Mouse (Mus musculus) heart, adult 2 months (tissue): ENCODE measurements around the gene Arhgap42. TPM values are rescaled to one million over a fixed set of nuclear protein-coding genes. Genes with fewer than 3 reads are reported as not detected.

Source experiments
- DNase-seq, 2 experiments: peaks; one replicate each; pipeline ENCODE4 v3.0.0; 2021
- H3K27ac ChIP-seq: fragments of 200-600 bp; 2 replicates; pipeline ENCODE4 v1.8.1; 2022
- H3K27me3 ChIP-seq: fragments of 200-500 bp; 2 replicates; pipeline ENCODE4 v1.6.1; 2012; ENCODE audit warnings: mild to moderate bottlenecking, low read length, inconsistent platforms, mixed read lengths; ENCODE audit not compliant: control insufficient read depth, insufficient read depth
- H3K36me3 ChIP-seq: fragments of 200-500 bp; 2 replicates; pipeline ENCODE4 v1.6.1; 2012; ENCODE audit warnings: low read length, inconsistent platforms; ENCODE audit not compliant: control insufficient read depth, insufficient read depth
- H3K4me1 ChIP-seq: fragments of 200-500 bp; 2 replicates; pipeline ENCODE4 v1.6.1; 2011; ENCODE audit warnings: low read length; ENCODE audit not compliant: control insufficient read depth, insufficient read depth
- H3K4me3 ChIP-seq: fragments of 200-600 bp; 2 replicates; pipeline ENCODE4 v1.8.1; 2022
- H3K79me2 ChIP-seq: fragments of 200-500 bp; replicated peaks from 2 replicates; pipeline ENCODE4 v1.6.1; 2012; ENCODE audit warnings: mild to moderate bottlenecking, inconsistent platforms, low read length, moderate library complexity, mixed read lengths; ENCODE audit not compliant: control insufficient read depth, insufficient read depth
- H3K9ac ChIP-seq: fragments of 200-500 bp; 2 replicates; pipeline ENCODE4 v1.6.1; 2012; ENCODE audit warnings: low read depth, mild to moderate bottlenecking, control low read depth, inconsistent platforms, low read length, mixed read lengths
- CTCF ChIP-seq: fragments of 200-600 bp; IDR thresholded peaks from 2 replicates; pipeline ENCODE4 v1.8.1; 2022; ENCODE audit warnings: antibody characterized with exemption, mild to moderate bottlenecking, moderate library complexity
- EP300 ChIP-seq: fragments of 200-500 bp; IDR thresholded peaks from 2 replicates; pipeline ENCODE4 v1.6.1; 2011; ENCODE audit warnings: low read depth, low read length, control low read depth; ENCODE audit not compliant: insufficient read depth
- POLR2A ChIP-seq: fragments of 200-500 bp; IDR thresholded peaks from 2 replicates; pipeline ENCODE4 v1.6.1; 2011; ENCODE audit warnings: mild to moderate bottlenecking, low read depth, low read length, control low read depth; ENCODE audit not compliant: insufficient read depth
- WGBS: fragments of 180-500 bp; shearing (Covaris S2); methylation state at CpG from one replicate; pipeline ENCODE4 v1.1.7; 2018; 5-methylcytosine and 5-hydroxymethylcytosine counted together
- intact Hi-C: fragments of 180-260 bp; cut with DNase I; formaldehyde crosslinking; loops from one replicate; pipeline ENCODE4 v1.15.1; 2025
- polyA plus RNA-seq: library from polyadenylated mRNA; depleted of rRNA; stranded (reverse); fragments of >200 nt; gene quantifications from 2 replicates; pipeline ENCODE4 v1.2.3, GENCODE M21; 2012
- total RNA-seq, 2 experiments: library from RNA; stranded (reverse); gene quantifications; 2 replicates each; pipeline ENCODE4 v1.2.3; 2021

Arhgap42 gene
- total and polyA plus RNA-seq, 3 experiments: 1.7 to 8.3 (median 8.0) TPM

DNA sequence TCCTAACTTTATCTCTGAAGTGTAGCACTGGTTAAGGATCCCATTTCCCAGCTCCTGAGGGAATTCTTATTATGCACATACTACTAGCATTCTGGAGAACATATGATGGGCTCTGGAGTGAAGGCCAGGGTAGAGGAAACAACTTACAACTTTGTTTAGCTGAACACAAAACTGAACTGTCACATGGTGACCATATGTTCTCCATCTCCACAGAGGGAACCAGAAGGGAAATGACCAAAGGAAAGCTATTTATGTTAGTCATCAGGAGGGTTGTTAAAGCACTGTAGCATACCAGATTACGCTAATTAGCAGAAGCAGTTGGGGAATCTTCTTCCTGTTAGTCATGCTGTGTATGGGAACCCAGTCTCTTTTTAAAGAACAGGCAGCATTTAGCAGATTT, 145.8 kb downstream of the Arhgap42 start:
- no peak for TF ChIP-seq POLR2A
- TF ChIP-seq CTCF: no peak
- TF ChIP-seq EP300: no peak
- no peaks in the 10 kb centered on the region for H3K27me3 ChIP-seq
- no peak overlapping the region for H3K4me3 ChIP-seq
- DNase-seq: no peak
- no peaks in the 10 kb centered on the region for H3K4me1 ChIP-seq
- no peaks in the 10 kb centered on the region for H3K79me2 ChIP-seq
- no peak overlapping the region for H3K9ac ChIP-seq
- no peak overlapping the region for H3K27ac ChIP-seq
- intact Hi-C loops: no loop called here
- H3K36me3 ChIP-seq: no peaks in the 10 kb centered on the region
- 50% methylated on average over 1 of the region's 1 CpGs for WGBS

DNA sequence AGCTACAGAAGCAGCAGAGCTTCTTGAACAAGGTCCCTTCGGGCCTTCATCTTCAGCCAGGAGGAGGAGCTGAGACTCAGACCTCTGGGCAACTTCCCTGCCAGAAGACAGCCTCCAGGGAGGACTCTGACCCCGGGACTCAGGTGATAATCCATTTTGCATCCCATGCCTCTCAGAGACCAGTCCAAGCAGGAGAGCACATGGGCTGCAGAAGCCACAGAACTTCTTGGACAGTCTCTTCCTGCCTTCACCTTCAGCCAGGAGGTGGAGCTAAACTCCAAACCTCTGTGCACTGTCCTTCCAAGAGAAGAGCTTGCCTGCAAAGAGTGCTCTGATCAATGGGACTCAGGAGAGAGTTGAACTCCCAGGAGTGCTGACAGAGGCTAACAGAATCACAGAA, 155.5 kb downstream of the Arhgap42 start:
- WGBS: 50% methylated on average over 2 of the region's 2 CpGs
- Histone ChIP-seq H3K79me2 (no peaks in the 10 kb centered on the region), H3K36me3 (no peaks in the 10 kb centered on the region), H3K9ac (no peak overlapping the region), H3K4me1 (no peaks in the 10 kb centered on the region), H3K4me3 (no peak overlapping the region), H3K27ac (no peak overlapping the region), H3K27me3 (no peaks in the 10 kb centered on the region)
- intact Hi-C loops: loop anchor here (10.0 kb wide), 1 partner anchor 291 kb away; no protein-coding TSS in a partner anchor
- peak; percentile 26 to 39 for DNase-seq
- peak; percentile 67 for TF ChIP-seq CTCF
- TF ChIP-seq EP300: no peak
- TF ChIP-seq POLR2A: no peak

GRCm38 (mm10) chr9:9052920-9053319, 186.0 kb downstream of the Arhgap42 start:
- Histone ChIP-seq H3K27ac (no peak overlapping the region), H3K4me1 (no peaks in the 10 kb centered on the region; the same call in 1 of the 2 replicates), H3K79me2 (no peaks in the 10 kb centered on the region), H3K27me3 (no peaks in the 10 kb centered on the region), H3K36me3 (no peaks in the 10 kb centered on the region), H3K4me3 (no peak overlapping the region), H3K9ac (no peak overlapping the region)
- DNase-seq: no peak
- TF ChIP-seq CTCF (no peak), POLR2A (no peak), EP300 (no peak)
- intact Hi-C loops: loop anchor here (5.0 kb wide), 1 partner anchor 184 kb away; the partner anchor contains the start of gene Arhgap42

GRCm38 (mm10) chr9:9051184-9051583, 187.7 kb downstream of the Arhgap42 start:
- intact Hi-C loops: loop anchor here (5.0 kb wide), 1 partner anchor 186 kb away; the partner anchor contains the start of gene Arhgap42
- no peak overlapping the region for H3K4me3 ChIP-seq
- H3K79me2 ChIP-seq: no peaks in the 10 kb centered on the region
- H3K9ac ChIP-seq: no peak overlapping the region
- H3K4me1 ChIP-seq: no peaks in the 10 kb centered on the region; the same call in 1 of the 2 replicates
- H3K27ac ChIP-seq: no peak overlapping the region
- WGBS: 50% methylated on average over 5 of the region's 5 CpGs
- H3K27me3 ChIP-seq: no peaks in the 10 kb centered on the region
- TF ChIP-seq CTCF (peak; percentile 66), EP300 (no peak), POLR2A (no peak)
- H3K36me3 ChIP-seq: no peaks in the 10 kb centered on the region
- DNase-seq: peak in 1 of 2 experiments; percentile 5

DNA sequence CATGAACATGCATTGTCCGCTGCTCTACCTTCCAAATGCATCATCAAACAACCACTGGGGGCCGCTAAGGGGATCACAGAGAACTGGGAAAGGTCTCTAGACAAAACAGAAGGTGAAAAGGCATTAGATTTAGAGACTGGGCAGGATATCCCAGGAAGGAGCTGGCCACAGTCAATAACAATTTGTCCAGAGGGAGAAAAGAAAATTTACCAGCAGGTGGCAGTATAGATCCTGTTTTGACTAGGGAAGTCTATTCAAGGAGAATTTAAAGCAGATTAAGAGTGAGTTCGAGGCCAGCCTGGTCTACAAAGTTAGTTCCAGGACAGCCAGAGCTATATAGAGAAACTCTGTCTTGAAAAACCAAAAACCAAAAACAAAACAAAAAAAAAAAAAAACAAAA, 189.7 kb downstream of the Arhgap42 start:
- Histone ChIP-seq H3K27ac (no peak overlapping the region), H3K9ac (no peak overlapping the region), H3K36me3 (no peaks in the 10 kb centered on the region), H3K4me3 (no peak overlapping the region), H3K79me2 (no peaks in the 10 kb centered on the region), H3K27me3 (no peaks in the 10 kb centered on the region), H3K4me1 (no peaks in the 10 kb centered on the region; the same call in 1 of the 2 replicates)
- TF ChIP-seq POLR2A (no peak), CTCF (peak; percentile 67), EP300 (no peak)
- DNase-seq: no peak
- 63% methylated on average over 3 of the region's 3 CpGs for WGBS
- intact Hi-C loops: loop anchor here (1.0 kb wide), 1 partner anchor 326 kb away; no protein-coding TSS in a partner anchor

GRCm38 (mm10) chr9:9041009-9041408, 197.9 kb downstream of the Arhgap42 start:
- Histone ChIP-seq H3K4me1 (no peaks in the 10 kb centered on the region), H3K79me2 (no peaks in the 10 kb centered on the region), H3K36me3 (no peaks in the 10 kb centered on the region; the same call in 1 of the 2 replicates), H3K27me3 (no peaks in the 10 kb centered on the region), H3K4me3 (no peak overlapping the region), H3K27ac (no peak overlapping the region), H3K9ac (no peak overlapping the region)
- intact Hi-C loops: no loop called here
- TF ChIP-seq CTCF (no peak), POLR2A (no peak), EP300 (no peak)
- 80% methylated on average over 7 of the region's 7 CpGs for WGBS
- no peak for DNase-seq
